ENCODE assay signal across 36 mouse cellular contexts in genomic region chr2:58366196-58366595, GRCm38 (mm10). TPM values are rescaled to one million over a fixed set of nuclear protein-coding genes. Genes with fewer than 3 reads are reported as not detected.
"Had no signal": no experiment of that assay in that cellular context is flagged by ENCODE, and none has a peak within 500 bp of the region (broad histone marks: within the 10 kb centered on the region; RNA-seq: fewer than 3 reads in every experiment).

No protein-coding gene starts in this region.

- H3K27ac ChIP-seq: left cerebral cortex, adult 2 months; limb, embryonic 10.5 days; limb, embryonic 12.5 days; limb, embryonic 13.5 days; limb, embryonic 15.5 days; liver, embryonic 12.5 days; liver, embryonic 13.5 days; liver, embryonic 14.5 days; liver, embryonic 15.5 days; lung, embryonic 15.5 days; macrophage; midbrain, embryonic 10.5 days; midbrain, embryonic 12.5 days; midbrain, embryonic 13.5 days; midbrain, embryonic 15.5 days had no signal

- H3K36me3 ChIP-seq: limb, embryonic 10.5 days; limb, embryonic 12.5 days; limb, embryonic 13.5 days; limb, embryonic 15.5 days; liver, embryonic 12.5 days; liver, embryonic 13.5 days; liver, embryonic 15.5 days; lung, embryonic 15.5 days; midbrain, embryonic 10.5 days; midbrain, embryonic 12.5 days; midbrain, embryonic 13.5 days; midbrain, embryonic 15.5 days had no signal

- H3K27me3 ChIP-seq: limb, embryonic 12.5 days; limb, embryonic 13.5 days; limb, embryonic 15.5 days; liver, embryonic 12.5 days; liver, embryonic 13.5 days; liver, embryonic 15.5 days; lung, embryonic 15.5 days; megakaryocyte, embryonic 14.5 days; midbrain, embryonic 12.5 days; midbrain, embryonic 13.5 days; midbrain, embryonic 15.5 days had no signal

- H3K4me2 ChIP-seq: limb, embryonic 12.5 days; limb, embryonic 13.5 days; limb, embryonic 15.5 days; liver, embryonic 11.5 days; liver, embryonic 12.5 days; liver, embryonic 13.5 days; liver, embryonic 15.5 days; lung, embryonic 14.5 days; lung, embryonic 15.5 days; midbrain, embryonic 11.5 days; midbrain, embryonic 12.5 days; midbrain, embryonic 13.5 days; midbrain, embryonic 15.5 days had no signal

- H3K9me3 ChIP-seq: limb, embryonic 10.5 days; limb, embryonic 12.5 days; limb, embryonic 13.5 days; limb, embryonic 15.5 days; liver, embryonic 12.5 days; liver, embryonic 13.5 days; liver, embryonic 15.5 days; lung, embryonic 15.5 days; megakaryocyte, embryonic 14.5 days; midbrain, embryonic 10.5 days; midbrain, embryonic 12.5 days; midbrain, embryonic 13.5 days; midbrain, embryonic 15.5 days had no signal

- DNase-seq: left cerebral cortex, postnatal 4 days; liver; liver, embryonic 13.5 days; liver, postnatal 0 days; lung, adult 18-20 months; lung, adult 2 months; lung, embryonic 14.5 days; lung, postnatal 10 days; lung, postnatal 14 days; lung, postnatal 36 days; lung, postnatal 4 days; midbrain, embryonic 14.5 days had no signal

- ATAC-seq: liver, embryonic 12.5 days; liver, postnatal 0 days; lung, postnatal 0 days; midbrain, embryonic 13.5 days; midbrain, embryonic 15.5 days; midbrain, embryonic 16.5 days had no signal

- H3K9ac ChIP-seq: limb, embryonic 12.5 days; limb, embryonic 13.5 days; limb, embryonic 15.5 days; liver, embryonic 12.5 days; liver, embryonic 13.5 days; liver, embryonic 14.5 days; liver, embryonic 15.5 days; liver, postnatal 0 days; lung, embryonic 14.5 days; lung, embryonic 15.5 days; midbrain, embryonic 12.5 days; midbrain, embryonic 13.5 days; midbrain, embryonic 15.5 days had no signal

- H3K4me1 ChIP-seq: limb, embryonic 10.5 days; limb, embryonic 12.5 days; limb, embryonic 13.5 days; limb, embryonic 15.5 days; liver, embryonic 12.5 days; liver, embryonic 13.5 days; liver, embryonic 15.5 days; lung, embryonic 15.5 days; megakaryocyte, embryonic 14.5 days; midbrain, embryonic 10.5 days; midbrain, embryonic 12.5 days; midbrain, embryonic 13.5 days; midbrain, embryonic 15.5 days had no signal

- H3K4me3 ChIP-seq: left cerebral cortex, adult 2 months; limb, embryonic 10.5 days; limb, embryonic 12.5 days; limb, embryonic 13.5 days; limb, embryonic 15.5 days; liver, embryonic 12.5 days; liver, embryonic 13.5 days; liver, embryonic 15.5 days; lung, embryonic 15.5 days; megakaryocyte, embryonic 14.5 days; midbrain, embryonic 10.5 days; midbrain, embryonic 12.5 days; midbrain, embryonic 13.5 days; midbrain, embryonic 15.5 days; myocyte had no signal

RNA-seq across cellular contexts. Expression of gene Acvr1c, which starts 8.5 kb away (rescaled TPM):
- total RNA-seq: megakaryocyte progenitor cell, adult 5-6 weeks; megakaryocyte-erythroid progenitor cell, adult 5-6 weeks had no signal
- polyA plus RNA-seq: limb, embryonic 11.5 days; liver, adult 2 months; liver, embryonic 13.5 days; macrophage; myocyte had no signal
